Mouse (Mus musculus): Measurements from ENCODE around the gene Gm5415. TPM values are rescaled to one million over a fixed set of nuclear protein-coding genes. Genes with fewer than 3 reads are reported as not detected.
"Not testable (repeated sequence)": the region's sequence is repeated elsewhere in the genome, so short reads cannot be mapped to it uniquely, and the experiment has no call there.

Gm5415 gene
- polyA plus RNA-seq (2012; fragmentation: generic; extraction: Trizol), result not detected

GRCm38 (mm10) chr1:32547194-32547593 lies at the start of gene Gm5415:
TSS of gene Gm5415 (minus strand) at chr1:32547294.
- not testable (repeated sequence) for H3K79me2 ChIP-seq (ENCODE audit: control insufficient read depth, insufficient read depth); H3ac ChIP-seq (ENCODE audit: control insufficient read depth, insufficient read length); H3K36me3 ChIP-seq (ENCODE audit: control insufficient read depth, insufficient read depth); H3K4me3 ChIP-seq; H3K27me3 ChIP-seq (ENCODE audit: control insufficient read depth, insufficient read depth, insufficient read length); H3K4me2 ChIP-seq (ENCODE audit: low read depth)

- no peak overlapping the region for H3K4me2 ChIP-seq (ENCODE audit: low read depth)
- H3K27me3 ChIP-seq (ENCODE audit: control insufficient read depth, insufficient read depth, insufficient read length), result no peaks in the 10 kb centered on the region
- no peak overlapping the region for H3K4me3 ChIP-seq
- H3K36me3 ChIP-seq (ENCODE audit: control insufficient read depth, insufficient read depth), result no peaks in the 10 kb centered on the region
- no peaks in the 10 kb centered on the region for H3K79me2 ChIP-seq (ENCODE audit: control insufficient read depth, insufficient read depth)
- no peak overlapping the region for H3ac ChIP-seq (ENCODE audit: control insufficient read depth, insufficient read length)
- TF ChIP-seq TCF3 (IDR thresholded peaks at IDR 0.05; ENCODE audit: insufficient read length, low read depth) (no peak), REST (IDR thresholded peaks at IDR 0.05; ENCODE audit: insufficient read depth, insufficient read length) (no peak), SRF (IDR thresholded peaks at IDR 0.05; ENCODE audit: control insufficient read depth, insufficient read length, low read depth) (no peak), USF1 (IDR thresholded peaks at IDR 0.05; ENCODE audit: low read depth) (no peak), MAX (IDR thresholded peaks at IDR 0.05; ENCODE audit: low read depth) (no peak)
Observed at GRCm38 (mm10) chr1:32568901-32569300, 21.8 kb upstream of the Gm5415 start.

- no peak overlapping the region for H3ac ChIP-seq (ENCODE audit: control insufficient read depth, insufficient read length)
- no peaks in the 10 kb centered on the region for H3K79me2 ChIP-seq (ENCODE audit: control insufficient read depth, insufficient read depth)
- no peak for TF ChIP-seq POLR2AphosphoS2 (IDR thresholded peaks at IDR 0.05; ENCODE audit: insufficient read length, low read depth)
- TF ChIP-seq TCF3 (IDR thresholded peaks at IDR 0.05; ENCODE audit: insufficient read length, low read depth), result no peak
- TF ChIP-seq MYOG (IDR thresholded peaks at IDR 0.05; ENCODE audit: control insufficient read depth in 1 of 3, insufficient read depth in 1 of 3, insufficient read length in 2 of 3, low read depth in 2 of 3), result no peak
- no peak for TF ChIP-seq TCF12 (IDR thresholded peaks at IDR 0.05; ENCODE audit: insufficient read depth, poor library complexity, severe bottlenecking)
- TF ChIP-seq SRF (IDR thresholded peaks at IDR 0.05; ENCODE audit: control insufficient read depth, insufficient read length, low read depth), result no peak
- TF ChIP-seq REST (IDR thresholded peaks at IDR 0.05; ENCODE audit: insufficient read depth, insufficient read length), result no peak
- H3K27me3 ChIP-seq (ENCODE audit: control insufficient read depth, insufficient read depth, insufficient read length), result no peaks in the 10 kb centered on the region
- H3K36me3 ChIP-seq (ENCODE audit: control insufficient read depth, insufficient read depth), result no peaks in the 10 kb centered on the region
- H3K4me3 ChIP-seq, result no peak overlapping the region
- H3K4me2 ChIP-seq (ENCODE audit: low read depth), result no peak overlapping the region
Observed at GRCm38 (mm10) chr1:32553925-32554324, 6.8 kb upstream of the Gm5415 start.

DNA sequence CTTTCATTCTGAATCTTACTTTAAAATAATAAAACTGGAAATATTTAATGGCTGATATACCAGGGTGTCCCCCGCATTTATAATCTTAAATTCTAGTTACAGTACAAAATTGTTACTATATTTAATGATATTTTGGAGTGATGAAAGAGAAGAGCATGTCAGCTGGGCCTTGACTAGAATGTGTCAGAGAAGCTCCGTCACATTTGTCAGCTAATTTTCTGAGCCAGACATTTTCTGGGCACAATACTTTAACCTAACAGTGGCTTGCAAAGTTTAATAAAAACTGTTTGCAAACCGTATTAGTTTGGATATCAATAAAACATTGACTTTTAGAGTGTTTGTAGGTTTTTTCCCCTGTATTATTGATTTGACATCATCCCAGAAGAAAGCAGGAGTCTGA lies 6.4 kb upstream of the Gm5415 start:
- H3K27me3 ChIP-seq (ENCODE audit: control insufficient read depth, insufficient read depth, insufficient read length), result no peaks in the 10 kb centered on the region
- H3ac ChIP-seq (ENCODE audit: control insufficient read depth, insufficient read length), result no peak overlapping the region
- no peak for TF ChIP-seq POLR2A (IDR thresholded peaks at IDR 0.05; ENCODE audit: insufficient read length, low read depth)
- TF ChIP-seq REST (IDR thresholded peaks at IDR 0.05; ENCODE audit: insufficient read depth, insufficient read length), result no peak
- TF ChIP-seq MAX (IDR thresholded peaks at IDR 0.05; ENCODE audit: low read depth), result no peak
- no peak for TF ChIP-seq MYOD1 (IDR thresholded peaks at IDR 0.05; ENCODE audit: control insufficient read depth in 1 of 3, insufficient read length in 2 of 3, low read depth in 2 of 3)
- no peak for TF ChIP-seq TCF3 (IDR thresholded peaks at IDR 0.05; ENCODE audit: insufficient read length, low read depth)
- TF ChIP-seq POLR2AphosphoS2 (IDR thresholded peaks at IDR 0.05; ENCODE audit: insufficient read length, low read depth), result no peak
- no peak for TF ChIP-seq CEBPB (IDR thresholded peaks at IDR 0.05; ENCODE audit: insufficient read depth, poor library complexity, severe bottlenecking)
- TF ChIP-seq SRF (IDR thresholded peaks at IDR 0.05; ENCODE audit: control insufficient read depth, insufficient read length, low read depth), result no peak
- TF ChIP-seq MYOG (IDR thresholded peaks at IDR 0.05; ENCODE audit: control insufficient read depth in 1 of 3, insufficient read depth in 1 of 3, insufficient read length in 2 of 3, low read depth in 2 of 3), result no peak
- no peak for TF ChIP-seq USF1 (IDR thresholded peaks at IDR 0.05; ENCODE audit: low read depth)
- no peak for TF ChIP-seq E2F4 (IDR thresholded peaks at IDR 0.05; ENCODE audit: insufficient read depth)
- TF ChIP-seq TCF12 (IDR thresholded peaks at IDR 0.05; ENCODE audit: insufficient read depth, poor library complexity, severe bottlenecking), result no peak
- no peaks in the 10 kb centered on the region for H3K79me2 ChIP-seq (ENCODE audit: control insufficient read depth, insufficient read depth)
- no peaks in the 10 kb centered on the region for H3K36me3 ChIP-seq (ENCODE audit: control insufficient read depth, insufficient read depth)
- no peak overlapping the region for H3K4me2 ChIP-seq (ENCODE audit: low read depth)
- no peak overlapping the region for H3K4me3 ChIP-seq

- Histone ChIP-seq H3K36me3 (ENCODE audit: control insufficient read depth, insufficient read depth) (no peaks in the 10 kb centered on the region), H3K79me2 (ENCODE audit: control insufficient read depth, insufficient read depth) (no peaks in the 10 kb centered on the region), H3K4me2 (ENCODE audit: low read depth) (no peak overlapping the region), H3ac (ENCODE audit: control insufficient read depth, insufficient read length) (no peak overlapping the region), H3K27me3 (ENCODE audit: control insufficient read depth, insufficient read depth, insufficient read length) (no peaks in the 10 kb centered on the region), H3K4me3 (no peak overlapping the region)
- TF ChIP-seq SRF (IDR thresholded peaks at IDR 0.05; ENCODE audit: control insufficient read depth, insufficient read length, low read depth) (no peak), POLR2AphosphoS2 (IDR thresholded peaks at IDR 0.05; ENCODE audit: insufficient read length, low read depth) (no peak), MYOD1 (IDR thresholded peaks at IDR 0.05; ENCODE audit: control insufficient read depth in 1 of 3, insufficient read length in 2 of 3, low read depth in 2 of 3) (no peak), TCF12 (IDR thresholded peaks at IDR 0.05; ENCODE audit: insufficient read depth, poor library complexity, severe bottlenecking) (no peak), REST (IDR thresholded peaks at IDR 0.05; ENCODE audit: insufficient read depth, insufficient read length) (no peak), TCF3 (IDR thresholded peaks at IDR 0.05; ENCODE audit: insufficient read length, low read depth) (no peak), POLR2A (IDR thresholded peaks at IDR 0.05; ENCODE audit: insufficient read length, low read depth) (no peak), USF1 (IDR thresholded peaks at IDR 0.05; ENCODE audit: low read depth) (no peak), E2F4 (IDR thresholded peaks at IDR 0.05; ENCODE audit: insufficient read depth) (no peak), MAX (IDR thresholded peaks at IDR 0.05; ENCODE audit: low read depth) (no peak), CEBPB (IDR thresholded peaks at IDR 0.05; ENCODE audit: insufficient read depth, poor library complexity, severe bottlenecking) (no peak), MYOG (IDR thresholded peaks at IDR 0.05; ENCODE audit: control insufficient read depth in 1 of 3, insufficient read depth in 1 of 3, insufficient read length in 2 of 3, low read depth in 2 of 3) (no peak)
Observed at GRCm38 (mm10) chr1:32503381-32503780, 43.7 kb downstream of the Gm5415 start.

Measured in myocyte (in vitro differentiated cells).